Mouse (Mus musculus): ENCODE data around the gene Capn13.
A peak's percentile ranks its signal among the peaks of the same experiment; 100 is the strongest.

The Capn13 gene

GRCm38 (mm10) chr17:73400862-73401261, at the start of gene Capn13:
TSS of gene Capn13 (minus strand) at chr17:73400866.
- no peak for DNase-seq

- no peak for DNase-seq
Observed at GRCm38 (mm10) chr17:73449104-73449503, 48.4 kb upstream of the Capn13 start.

DNA sequence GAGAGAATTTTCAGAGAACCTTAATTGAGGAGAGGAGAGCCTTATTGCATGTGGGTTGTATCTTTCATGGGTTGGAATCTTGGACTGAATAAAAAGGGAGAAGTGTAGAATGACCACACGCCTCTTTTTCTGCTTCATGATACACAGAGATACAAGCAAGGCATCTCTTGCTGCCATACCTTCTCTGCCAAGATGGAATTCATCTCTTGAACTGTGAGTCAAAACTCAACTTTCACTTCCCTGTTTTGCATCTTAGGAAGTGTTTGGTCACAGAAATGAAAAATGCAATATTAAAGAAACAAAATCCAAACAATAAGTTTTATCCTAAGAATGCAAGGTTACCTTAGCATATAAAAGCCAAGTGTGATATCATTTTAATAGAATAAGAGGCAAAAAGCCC, 40.1 kb upstream of the Capn13 start:
- DNase-seq: no peak

GRCm38 (mm10) chr17:73432564-73433006, 31.9 kb upstream of the Capn13 start:
- DNase-seq: no peak

DNA sequence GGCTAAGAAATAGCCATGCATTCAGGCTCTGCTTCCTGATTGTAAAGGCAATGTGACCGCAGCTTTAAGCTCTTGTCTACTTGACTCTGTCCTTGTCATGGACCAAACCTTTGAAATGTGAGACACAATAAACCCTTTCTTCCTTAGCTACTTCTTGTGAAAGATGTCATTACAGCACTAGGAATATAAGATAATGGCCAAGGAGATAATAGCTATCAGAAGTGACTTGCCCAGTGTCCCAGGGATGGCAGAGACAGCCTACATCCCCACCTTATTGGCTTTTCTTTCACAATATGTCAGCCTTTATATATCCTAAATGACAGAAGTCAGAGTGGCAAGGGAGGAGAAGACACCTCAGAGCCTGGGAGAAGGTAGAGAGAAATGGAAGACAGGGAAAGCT, 31.4 kb upstream of the Capn13 start:
- DNase-seq: no peak

GRCm38 (mm10) chr17:73417382-73417781, 16.7 kb upstream of the Capn13 start:
- peak in 1 of 2 experiments; percentile 18 for DNase-seq

DNA sequence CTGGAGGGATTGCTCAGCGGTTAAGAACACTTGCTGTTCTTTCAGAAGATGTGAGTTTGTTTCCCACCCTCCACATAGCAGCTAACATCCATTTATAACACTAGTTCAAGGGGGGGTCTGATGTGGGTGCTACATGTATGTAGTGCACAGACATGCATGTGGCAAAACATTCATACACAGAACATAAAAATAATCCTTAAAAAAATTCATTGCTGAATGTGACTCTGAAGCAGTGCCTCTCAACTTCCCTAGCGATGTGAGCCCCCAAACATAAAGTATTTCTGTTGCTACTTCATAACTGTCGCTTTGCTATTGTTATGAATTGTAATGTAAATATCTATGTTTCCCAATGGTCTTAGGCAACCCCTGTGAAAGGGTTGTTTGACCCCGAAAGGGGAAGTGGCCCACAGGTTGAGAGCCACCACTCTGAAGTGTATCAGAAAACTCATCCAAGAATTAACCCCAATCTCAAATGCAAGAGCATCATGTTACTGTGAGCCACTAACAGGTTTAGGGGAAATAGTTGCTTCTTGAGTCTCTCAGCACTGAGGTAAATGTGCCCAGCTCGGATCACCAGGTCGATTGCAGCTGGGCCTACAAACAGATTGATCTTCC, 15.6 kb upstream of the Capn13 start:
- DNase-seq: no peak

- DNase-seq: no peak
Observed at GRCm38 (mm10) chr17:73411817-73412216, 11.2 kb upstream of the Capn13 start.

DNA sequence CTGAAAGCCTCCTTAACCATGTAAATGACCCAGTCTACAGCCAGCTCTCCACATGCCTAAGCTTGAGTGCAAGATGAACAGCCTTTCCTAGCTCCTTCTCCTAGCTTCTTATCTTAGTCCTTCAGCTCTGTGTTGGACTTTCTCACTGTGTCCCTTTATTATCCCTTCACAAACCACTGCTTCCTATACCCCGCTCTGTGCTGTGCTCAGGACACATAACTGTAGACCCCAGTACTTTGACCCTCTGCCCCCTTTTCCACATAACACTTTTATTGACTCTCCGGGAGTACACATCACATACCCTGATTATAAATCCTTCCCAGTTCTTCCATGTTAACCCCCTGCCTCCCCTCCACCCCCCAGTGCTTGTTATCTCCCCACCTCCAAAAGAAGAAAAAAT, 606 bp upstream of the Capn13 start:
- no peak for DNase-seq

DNA sequence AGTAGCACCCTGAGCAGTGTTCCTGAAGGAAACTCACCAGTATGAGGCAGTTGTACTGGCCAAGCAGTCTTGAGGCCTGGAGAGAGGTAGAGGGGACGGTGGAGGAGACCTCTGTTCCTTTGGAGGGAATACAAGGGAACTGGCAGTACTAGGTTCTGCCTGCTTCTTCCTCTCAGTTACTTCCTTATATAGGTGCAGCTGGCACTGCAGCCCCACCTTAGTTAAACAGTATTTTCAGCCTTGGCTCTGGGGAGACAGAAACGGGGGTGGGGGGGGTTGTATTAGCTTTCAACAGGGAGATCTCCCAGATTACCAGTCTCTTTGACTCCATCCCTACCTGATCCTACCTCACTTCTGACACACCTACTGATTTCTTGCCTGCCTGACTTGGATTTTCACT, 1.5 kb downstream of the Capn13 start:
- DNase-seq: no peak

GRCm38 (mm10) chr17:73393361-73393760, 7.3 kb downstream of the Capn13 start:
- DNase-seq: no peak

GRCm38 (mm10) chr17:73391771-73392170, 8.9 kb downstream of the Capn13 start:
- DNase-seq: peak; percentile 87 to 91

- DNase-seq: peak; percentile 29 to 31
Observed at GRCm38 (mm10) chr17:73390191-73391089, 10.2 kb downstream of the Capn13 start.

DNA sequence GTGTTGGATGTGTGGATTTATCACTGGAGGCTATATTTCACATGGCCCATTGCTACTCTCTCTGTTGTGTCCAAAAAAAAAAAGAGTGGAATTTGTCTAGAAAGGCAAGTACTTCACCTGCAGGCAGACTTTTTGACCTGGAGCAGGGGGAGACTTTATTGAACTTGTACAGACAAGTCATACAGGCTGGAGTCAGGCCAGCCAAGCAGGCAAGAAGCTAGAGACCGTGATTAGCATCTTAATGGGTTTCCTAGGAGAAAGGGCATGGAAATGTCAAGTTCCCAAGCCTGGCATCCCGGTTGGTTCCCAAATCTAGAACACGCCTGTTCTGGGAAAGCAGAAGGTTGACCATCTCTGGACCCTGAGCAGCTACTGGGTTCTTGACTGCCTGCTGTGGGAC, 11.3 kb downstream of the Capn13 start:
- DNase-seq: peak; percentile 8 to 14

GRCm38 (mm10) chr17:73386581-73386980, 14.1 kb downstream of the Capn13 start:
- DNase-seq: no peak

DNA sequence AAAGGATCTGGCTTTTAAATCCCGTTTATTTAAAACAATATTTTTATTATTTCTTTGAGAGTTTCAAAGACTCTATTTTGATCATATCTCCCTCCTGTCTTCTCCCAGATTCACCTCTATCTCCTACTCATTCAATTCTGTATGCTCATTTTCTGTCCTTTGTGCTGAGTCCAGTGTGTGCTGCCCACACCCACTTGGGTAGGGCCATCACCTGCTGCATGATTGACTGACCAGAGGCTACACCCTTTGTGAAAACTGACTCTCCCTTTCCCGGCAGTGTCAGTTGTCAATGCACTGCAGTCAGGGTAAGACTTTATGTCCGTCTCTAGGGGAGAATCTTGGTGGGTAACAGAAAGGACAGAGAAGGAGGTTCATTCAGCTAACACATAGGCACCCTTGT, 14.7 kb downstream of the Capn13 start:
- no peak for DNase-seq

GRCm38 (mm10) chr17:73382327-73383014, 18.2 kb downstream of the Capn13 start:
- DNase-seq: no peak

- no peak for DNase-seq
Observed at GRCm38 (mm10) chr17:73381681-73382080, 19.0 kb downstream of the Capn13 start.

DNA sequence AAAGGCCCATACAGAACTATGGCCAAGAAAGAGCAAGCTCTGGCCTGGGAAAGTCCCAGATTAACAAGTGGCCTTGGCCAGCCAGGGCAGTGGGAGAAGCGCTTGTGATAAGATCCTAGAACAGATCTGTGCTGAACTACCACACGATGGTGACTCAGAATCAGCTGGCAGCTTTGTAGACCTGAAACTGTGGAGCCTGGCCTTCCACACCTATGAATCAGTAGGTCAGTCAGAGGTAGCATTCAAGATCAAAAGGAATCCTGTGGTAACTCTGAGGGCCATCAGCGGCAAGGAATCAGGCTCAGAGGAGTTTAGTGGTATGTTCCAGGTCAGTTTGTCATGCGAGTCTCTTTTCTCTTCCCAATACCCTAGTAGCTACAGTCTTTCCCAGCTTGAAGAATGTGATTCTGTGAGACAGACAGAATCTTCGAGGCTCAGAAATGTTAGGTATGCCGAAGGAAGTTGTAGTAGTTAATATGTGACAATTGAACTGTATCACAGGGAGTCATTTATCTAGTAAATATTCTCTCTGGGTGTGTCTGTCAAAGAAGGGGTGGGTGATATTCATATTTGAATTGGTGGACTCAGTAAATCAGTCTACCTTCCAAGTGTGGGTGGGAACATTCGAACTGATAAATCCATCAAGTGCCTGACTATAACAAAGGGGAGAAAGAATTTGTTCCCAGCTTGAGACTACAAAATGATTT, 22.7 kb downstream of the Capn13 start:
- DNase-seq: no peak

DNA sequence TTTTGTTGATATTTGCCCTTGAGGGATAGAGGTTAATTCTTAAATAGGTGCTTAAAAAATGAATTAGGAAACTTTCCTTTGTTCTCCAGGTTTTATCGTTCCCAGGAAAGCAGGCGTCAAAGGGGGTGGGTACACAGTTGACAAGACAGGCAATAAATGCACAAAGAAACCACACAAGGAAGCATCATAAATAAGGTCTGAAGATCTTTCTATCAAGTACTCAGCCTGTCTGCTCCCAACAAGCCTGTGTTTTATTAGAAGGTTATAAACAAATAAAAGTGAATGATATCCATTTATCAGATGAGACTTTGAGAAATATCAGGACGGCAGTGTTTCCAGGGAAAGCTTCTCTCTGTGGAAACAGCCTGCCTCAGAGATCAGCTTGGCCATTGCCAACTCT, 33.3 kb downstream of the Capn13 start:
- no peak for DNase-seq

GRCm38 (mm10) chr17:73361054-73361453, 39.6 kb downstream of the Capn13 start:
- no peak for DNase-seq

DNA sequence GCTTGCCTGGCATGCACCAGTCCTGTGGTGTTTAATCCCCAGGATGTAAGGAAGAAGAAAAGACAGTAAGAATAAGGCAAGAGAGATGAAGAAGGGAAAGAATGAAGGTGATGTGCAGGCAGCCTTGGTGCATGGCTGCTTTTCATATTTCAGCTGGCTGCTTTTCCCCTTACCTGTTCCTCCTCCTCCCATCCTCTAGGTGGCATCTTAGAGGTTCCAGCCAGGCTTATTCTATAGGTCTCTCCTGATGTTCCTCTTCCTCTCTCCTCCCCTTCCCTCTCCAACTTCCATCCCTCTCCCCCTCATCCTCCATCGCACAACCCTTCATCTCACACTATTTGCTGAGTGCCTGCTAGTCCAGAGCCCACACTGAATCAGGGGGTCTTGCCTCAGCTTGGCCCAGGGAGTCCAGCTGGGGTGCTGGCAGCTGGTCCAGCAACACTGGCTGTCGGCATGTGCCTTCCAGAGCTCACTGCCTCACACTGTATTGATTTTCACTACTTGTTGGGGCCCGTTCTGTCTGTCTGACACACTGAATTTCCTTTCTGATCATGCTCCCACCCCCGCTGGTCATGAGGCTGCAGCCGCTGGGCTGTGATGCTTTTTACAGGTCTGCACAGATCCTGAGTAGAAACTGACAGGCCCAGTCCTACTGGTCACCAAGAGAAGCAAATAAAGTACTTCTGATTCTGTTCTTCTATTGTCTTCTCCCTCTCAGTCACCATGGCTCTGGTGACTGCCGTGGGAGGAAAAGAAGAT, 56.9 kb downstream of the Capn13 start:
- no peak for DNase-seq
